Mouse (Mus musculus): ENCODE data around the gene Pianp. TPM values are rescaled to one million over a fixed set of nuclear protein-coding genes. Genes with fewer than 3 reads are reported as not detected.
A peak's percentile ranks its signal among the peaks of the same experiment; 100 is the strongest.

Gene Pianp
- polyA plus RNA-seq, 1 experiment from 2014 or later, result 0.05 TPM

GRCm38 (mm10) chr6:125042081-125042480, 45.6 kb downstream of the Pianp start:
- Histone ChIP-seq H3K4me3 (replicated peaks) (no peak overlapping the region), H3K27me3 (no peaks in the 10 kb centered on the region), H3K27ac (peak overlapping the region; percentile 63), H3K9ac (0 out of 2 replicates have a peak overlapping the region, but pooled peaks have one; percentile 20), H3K36me3 (peaks cover 47% of the 10 kb centered on the region), H3K4me2 (peak overlapping the region; percentile 11; the same call in 1 of the 2 replicates), H3K9me3 (replicated peaks) (no peaks in the 10 kb centered on the region), H3K4me1 (replicated peaks) (peaks cover 40% of the 10 kb centered on the region)
- no peak for ATAC-seq (ENCODE audit: low read depth)
- 61% methylated on average over 7 of the region's 7 CpGs for WGBS (ENCODE audit: insufficient replicate concordance)
- no peak for DNase-seq

- H3K27ac ChIP-seq, result no peak overlapping the region
- no peaks in the 10 kb centered on the region for H3K9me3 ChIP-seq (replicated peaks)
- no peak overlapping the region for H3K9ac ChIP-seq
- peaks cover 74% of the 10 kb centered on the region for H3K36me3 ChIP-seq
- 31% methylated on average over 5 of the region's 5 CpGs for WGBS (ENCODE audit: insufficient replicate concordance)
- ATAC-seq (ENCODE audit: low read depth) (no peak), DNase-seq (peak; percentile 55)
- H3K27me3 ChIP-seq, result no peaks in the 10 kb centered on the region
- H3K4me3 ChIP-seq (replicated peaks), result no peak overlapping the region
- no peak overlapping the region for H3K4me2 ChIP-seq
- H3K4me1 ChIP-seq (replicated peaks), result peaks cover 19% of the 10 kb centered on the region
Measured at GRCm38 (mm10) chr6:125046691-125047090, 50.2 kb downstream of the Pianp start.

- ATAC-seq (ENCODE audit: low read depth), result no peak
- Histone ChIP-seq H3K9ac (0 out of 2 replicates have a peak within 1 kb of the TSS, but pooled peaks have one; percentile 13), H3K36me3 (peaks cover 72% of the 10 kb centered on the region), H3K9me3 (replicated peaks) (no peaks in the 10 kb centered on the region), H3K4me3 (replicated peaks) (no peak within 1 kb of the TSS), H3K4me1 (replicated peaks) (peaks cover 11% of the 10 kb centered on the region), H3K4me2 (peak within 1 kb of the TSS; percentile 17), H3K27ac (no peak within 1 kb of the TSS), H3K27me3 (no peaks in the 10 kb centered on the region)
- DNase-seq, result no peak
- WGBS (ENCODE audit: insufficient replicate concordance), result 42% methylated on average over 20 of the region's 20 CpGs
Measured at GRCm38 (mm10) chr6:125049678-125050077, 53.2 kb downstream of the Pianp start, which contains the start of gene Acrbp. Acrbp (plus strand) TSS chr6:125049689.

GRCm38 (mm10) chr6:125051237-125051636, 54.7 kb downstream of the Pianp start:
- no peak overlapping the region for H3K9ac ChIP-seq
- H3K4me1 ChIP-seq (replicated peaks), result peaks cover 11% of the 10 kb centered on the region
- H3K27ac ChIP-seq, result no peak overlapping the region
- no peak for ATAC-seq (ENCODE audit: low read depth)
- WGBS (ENCODE audit: insufficient replicate concordance), result 61% methylated on average over 5 of the region's 5 CpGs
- H3K9me3 ChIP-seq (replicated peaks), result no peaks in the 10 kb centered on the region
- H3K4me3 ChIP-seq (replicated peaks), result no peak overlapping the region
- no peak overlapping the region for H3K4me2 ChIP-seq
- DNase-seq, result no peak
- no peaks in the 10 kb centered on the region for H3K27me3 ChIP-seq
- peaks cover 60% of the 10 kb centered on the region for H3K36me3 ChIP-seq

Other genes with a start within 250 kb of the Pianp start
- not detected in 2 replicates for gene Gm45234, start 240.7 kb upstream of the Pianp start, polyA plus RNA-seq (2015; fragmentation: Nextera tagmentation; extraction: Ambion mirVana)
- 1.5 and 1.8 TPM in 2 replicates for gene Atn1, start 240.2 kb upstream of the Pianp start, polyA plus RNA-seq (2015; fragmentation: Nextera tagmentation; extraction: Ambion mirVana)
- gene Eno2, start 227.0 kb upstream of the Pianp start, polyA plus RNA-seq (2015; fragmentation: Nextera tagmentation; extraction: Ambion mirVana), result 0.32 and 0.42 TPM in 2 replicates
- gene Lrrc23, start 217.0 kb upstream of the Pianp start, polyA plus RNA-seq (2015; fragmentation: Nextera tagmentation; extraction: Ambion mirVana), result not detected in 2 replicates
- 8.6 and 9.6 TPM in 2 replicates for gene Spsb2, start 188.0 kb upstream of the Pianp start, polyA plus RNA-seq (2015; fragmentation: Nextera tagmentation; extraction: Ambion mirVana)
- 461 and 495 TPM in 2 replicates for gene Tpi1, start 182.4 kb upstream of the Pianp start, polyA plus RNA-seq (2015; fragmentation: Nextera tagmentation; extraction: Ambion mirVana)
- 63.5 and 67.5 TPM in 2 replicates for gene Usp5, start 167.2 kb upstream of the Pianp start, polyA plus RNA-seq (2015; fragmentation: Nextera tagmentation; extraction: Ambion mirVana)
- 202 and 204 TPM in 2 replicates for gene Cdca3, start 167.1 kb upstream of the Pianp start, polyA plus RNA-seq (2015; fragmentation: Nextera tagmentation; extraction: Ambion mirVana)
- 0.16 and 0.23 TPM in 2 replicates for gene Gnb3, start 156.4 kb upstream of the Pianp start, polyA plus RNA-seq (2015; fragmentation: Nextera tagmentation; extraction: Ambion mirVana)
- 1.4 and 1.9 TPM in 2 replicates for gene P3h3, start 138.9 kb upstream of the Pianp start, polyA plus RNA-seq (2015; fragmentation: Nextera tagmentation; extraction: Ambion mirVana)
- 0.08 and 0.14 TPM in 2 replicates for gene Gpr162, start 132.7 kb upstream of the Pianp start, polyA plus RNA-seq (2015; fragmentation: Nextera tagmentation; extraction: Ambion mirVana)
- 0.17 TPM in 1 of 2 replicates, not detected in the other for gene Cd4, start 108.5 kb upstream of the Pianp start, polyA plus RNA-seq (2015; fragmentation: Nextera tagmentation; extraction: Ambion mirVana)
- gene Lag3, start 85.0 kb upstream of the Pianp start, polyA plus RNA-seq (2015; fragmentation: Nextera tagmentation; extraction: Ambion mirVana), result 0.14 and 0.18 TPM in 2 replicates
- gene Ptms, start 76.6 kb upstream of the Pianp start, polyA plus RNA-seq (2015; fragmentation: Nextera tagmentation; extraction: Ambion mirVana), result 42.3 and 47.6 TPM in 2 replicates
- gene Mlf2, start 65.3 kb upstream of the Pianp start, polyA plus RNA-seq (2015; fragmentation: Nextera tagmentation; extraction: Ambion mirVana), result 129 and 134 TPM in 2 replicates
- gene Cops7a, start 31.2 kb upstream of the Pianp start, polyA plus RNA-seq (2015; fragmentation: Nextera tagmentation; extraction: Ambion mirVana), result 67.3 and 77.6 TPM in 2 replicates
- 3.6 and 3.8 TPM in 2 replicates for gene Zfp384, start 12.5 kb downstream of the Pianp start, polyA plus RNA-seq (2015; fragmentation: Nextera tagmentation; extraction: Ambion mirVana)
- 28.6 and 31.8 TPM in 2 replicates for gene Ing4, start 43.1 kb downstream of the Pianp start, polyA plus RNA-seq (2015; fragmentation: Nextera tagmentation; extraction: Ambion mirVana)
- gene Acrbp, start 53.0 kb downstream of the Pianp start, polyA plus RNA-seq (2015; fragmentation: Nextera tagmentation; extraction: Ambion mirVana), result 1.6 and 2.2 TPM in 2 replicates
- 1.6 and 2.1 TPM in 2 replicates for gene Lpar5, start 71.2 kb downstream of the Pianp start, polyA plus RNA-seq (2015; fragmentation: Nextera tagmentation; extraction: Ambion mirVana)
- gene Chd4, start 99.3 kb downstream of the Pianp start, polyA plus RNA-seq (2015; fragmentation: Nextera tagmentation; extraction: Ambion mirVana), result 29.2 and 30.0 TPM in 2 replicates
- 60.6 and 65.5 TPM in 2 replicates for gene Nop2, start 135.2 kb downstream of the Pianp start, polyA plus RNA-seq (2015; fragmentation: Nextera tagmentation; extraction: Ambion mirVana)
- 3.7 and 3.9 TPM in 2 replicates for gene Iffo1, start 148.5 kb downstream of the Pianp start, polyA plus RNA-seq (2015; fragmentation: Nextera tagmentation; extraction: Ambion mirVana)
- gene Gapdh, start 169.8 kb downstream of the Pianp start, polyA plus RNA-seq (2015; fragmentation: Nextera tagmentation; extraction: Ambion mirVana), result 1,179 and 1,220 TPM in 2 replicates
- 94.5 and 101 TPM in 2 replicates for gene Ncapd2, start 195.0 kb downstream of the Pianp start, polyA plus RNA-seq (2015; fragmentation: Nextera tagmentation; extraction: Ambion mirVana)
- gene Mrpl51, start 195.1 kb downstream of the Pianp start, polyA plus RNA-seq (2015; fragmentation: Nextera tagmentation; extraction: Ambion mirVana), result 217 and 225 TPM in 2 replicates
- gene Vamp1, start 218.9 kb downstream of the Pianp start, polyA plus RNA-seq (2015; fragmentation: Nextera tagmentation; extraction: Ambion mirVana), result 1.6 and 2.1 TPM in 2 replicates
- gene Tapbpl, start 235.2 kb downstream of the Pianp start, polyA plus RNA-seq (2015; fragmentation: Nextera tagmentation; extraction: Ambion mirVana), result 5.2 TPM in 2 replicates
- 1.6 and 2.1 TPM in 2 replicates for gene Cd27, start 240.3 kb downstream of the Pianp start, polyA plus RNA-seq (2015; fragmentation: Nextera tagmentation; extraction: Ambion mirVana)

All from liver, embryonic 13.5 days (tissue).